In the genomic region with DNA sequence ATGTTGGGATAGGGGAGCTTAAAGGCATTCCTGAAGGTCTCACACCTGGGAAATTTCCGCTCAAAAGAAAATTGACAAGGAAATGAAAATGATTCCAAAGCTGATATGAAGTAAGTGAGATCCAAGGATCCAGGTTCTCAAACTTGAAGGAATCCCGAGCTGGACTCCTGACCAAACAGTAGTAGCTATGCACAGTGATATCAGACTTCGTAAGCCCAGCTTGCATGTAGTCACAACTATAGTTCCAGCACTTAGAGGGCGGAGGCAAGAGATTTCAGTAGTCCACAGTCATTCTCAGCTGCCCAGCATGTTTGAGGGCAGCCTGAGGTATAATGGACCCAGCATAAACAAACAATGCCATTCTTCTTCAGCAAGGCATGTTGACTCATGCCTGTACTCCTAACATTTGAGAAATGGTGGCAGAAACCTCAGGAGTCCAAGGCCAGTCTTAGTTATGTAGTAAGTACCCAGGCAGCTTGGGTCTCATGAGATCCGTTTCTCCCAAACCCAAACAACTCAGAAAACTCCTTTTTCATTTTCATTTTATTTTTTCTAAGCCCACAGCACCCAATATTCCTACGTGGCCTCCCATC, we compare ENCODE assay signal across 10 mouse cellular contexts. TPM values are rescaled to one million over a fixed set of nuclear protein-coding genes. Genes with fewer than 3 reads are reported as not detected.
DNase-seq lines count a peak whose midpoint lies in the region; ATAC-seq and TF ChIP-seq lines count a peak whose summit lies in the region.
"Had no signal": no experiment of that assay in that cellular context is flagged by ENCODE, and none has a peak within 500 bp of the region (broad histone marks: within the 10 kb centered on the region; RNA-seq: fewer than 3 reads in every experiment).

No protein-coding gene starts in this region.

- no peak for ATAC-seq in megakaryocyte, adult 5-6 weeks (ENCODE audit: poor library complexity, severe bottlenecking)
- ATAC-seq in forebrain, embryonic 14.5 days, result no peak
- ATAC-seq in liver, postnatal 0 days, result no peak

- peak; percentile 29 for DNase-seq in embryo, embryonic 10.5 days (ENCODE audit: low spot score)
- DNase-seq in forebrain, embryonic 14.5 days (ENCODE audit: low spot score), result no peak
- no peak for DNase-seq in liver, postnatal 0 days
- DNase-seq in right cerebral cortex, postnatal 14 days, result no peak
- no peak for DNase-seq in left cerebral cortex, postnatal 25 days (ENCODE audit: low spot score in 2 of 2)
- DNase-seq: heart, adult 18-20 months had no signal

- no peaks in the 10 kb centered on the region for H3K36me3 ChIP-seq in megakaryocyte, embryonic 14.5 days (replicated peaks; ENCODE audit: low read length)
- H3K36me3 ChIP-seq in forebrain, embryonic 14.5 days (ENCODE audit: control insufficient read depth, insufficient read depth, low read length), result no peaks in the 10 kb centered on the region
- no peaks in the 10 kb centered on the region for H3K36me3 ChIP-seq in liver, postnatal 0 days (replicated peaks; ENCODE audit: insufficient read depth, low read length)

- peaks cover 38% of the 10 kb centered on the region for H3K4me1 ChIP-seq in megakaryocyte, embryonic 14.5 days
- peaks cover 11% of the 10 kb centered on the region; the same call in 1 of the 2 replicates for H3K4me1 ChIP-seq in forebrain, embryonic 14.5 days (ENCODE audit: control insufficient read depth, insufficient read depth, low read length)
- H3K4me1 ChIP-seq in liver, postnatal 0 days (ENCODE audit: insufficient read depth), result peaks cover 16% of the 10 kb centered on the region

- H3K4me2 ChIP-seq in forebrain, embryonic 14.5 days (ENCODE audit: low read length), result peak overlapping the region; percentile 54; the same call in 1 of the 2 replicates
- peak overlapping the region; percentile 71 for H3K4me2 ChIP-seq in liver, postnatal 0 days (ENCODE audit: low read depth, low read length)

- TF ChIP-seq CTCF in liver, postnatal 0 days (IDR thresholded peaks at IDR 0.05; ENCODE audit: low read depth), result no peak

- H3K9me3 ChIP-seq in megakaryocyte, embryonic 14.5 days, result no peaks in the 10 kb centered on the region
- no peaks in the 10 kb centered on the region for H3K9me3 ChIP-seq in forebrain, embryonic 14.5 days (replicated peaks; ENCODE audit: control insufficient read depth, low read length)
- H3K9me3 ChIP-seq in liver, postnatal 0 days (ENCODE audit: low read length), result no peaks in the 10 kb centered on the region

- TF ChIP-seq EP300 in liver, postnatal 0 days (IDR thresholded peaks at IDR 0.05; ENCODE audit: low read depth), result no peak

- WGBS in forebrain, embryonic 14.5 days, result 90% methylated on average over 6 of the region's 6 CpGs
- WGBS in liver, postnatal 0 days (ENCODE audit: insufficient replicate concordance), result 76% methylated on average over 6 of the region's 6 CpGs

- H3K27ac ChIP-seq in forebrain, embryonic 14.5 days (ENCODE audit: low read depth, low read length), result no peak overlapping the region
- peak overlapping the region; percentile 99 for H3K27ac ChIP-seq in liver, postnatal 0 days (ENCODE audit: low read depth)

- H3K9ac ChIP-seq in forebrain, embryonic 14.5 days (ENCODE audit: low read length), result peak overlapping the region; percentile 60; the same call in 1 of the 2 replicates
- peak overlapping the region; percentile 82 for H3K9ac ChIP-seq in liver, postnatal 0 days (replicated peaks)

- intact Hi-C loops in left cerebral cortex, postnatal 25 days (cut with DNase I), result loop anchor here (5.0 to 10.0 kb wide), 6 partner anchors 95 to 1965 kb away; partner anchors contain the start of genes Hist1h2ag, Hist1h2ai, Hist1h2bj and Hist1h2bl

- H3K4me3 ChIP-seq in megakaryocyte, embryonic 14.5 days (replicated peaks), result peak overlapping the region; percentile 88
- no peak overlapping the region for H3K4me3 ChIP-seq in forebrain, embryonic 14.5 days (ENCODE audit: low read depth, low read length)
- H3K4me3 ChIP-seq in liver, postnatal 0 days (ENCODE audit: low read depth, low read length), result peak overlapping the region; percentile 60

- H3K27me3 ChIP-seq in megakaryocyte, embryonic 14.5 days (replicated peaks), result no peaks in the 10 kb centered on the region
- H3K27me3 ChIP-seq in forebrain, embryonic 14.5 days (replicated peaks; ENCODE audit: control insufficient read depth, insufficient read depth, low read length), result no peaks in the 10 kb centered on the region
- H3K27me3 ChIP-seq in liver, postnatal 0 days (ENCODE audit: insufficient read depth, low read length), result no peaks in the 10 kb centered on the region

RNA-seq across cellular contexts. Expression of gene Hist1h2ac, which starts 1.7 kb away (rescaled TPM):
- polyA plus RNA-seq in megakaryocyte, embryonic 14.5 days (2012; ENCODE audit: insufficient read depth, low replicate concordance), result 3.6 and 4.7 TPM in 2 replicates
- total RNA-seq in megakaryocyte, adult 5-6 weeks (2015), result 10.3 and 12.0 TPM in 2 replicates
- total RNA-seq in megakaryocyte, adult 5-6 weeks (2017), result 67.7 and 81.2 TPM in 2 replicates
- polyA plus RNA-seq in forebrain, embryonic 14.5 days (2014; fragmentation: Nextera tagmentation; extraction: Ambion mirVana), result 0.91 and 1.3 TPM in 2 replicates
- polyA plus RNA-seq in liver, postnatal 0 days (2015; fragmentation: Nextera tagmentation; extraction: Ambion mirVana), result 0.86 and 0.88 TPM in 2 replicates
- 1 to 10 TPM; 2.1 to 2.4 TPM for total RNA-seq in left cerebral cortex, postnatal 25 days (2021)

RNA-seq across cellular contexts. Expression of gene Hist1h2bc, which starts 1.9 kb away (rescaled TPM):
- 148 and 151 TPM in 2 replicates for polyA plus RNA-seq in megakaryocyte, embryonic 14.5 days (2012; ENCODE audit: insufficient read depth, low replicate concordance)
- total RNA-seq in megakaryocyte, adult 5-6 weeks (2015), result 40.3 and 42.6 TPM in 2 replicates
- 253 and 263 TPM in 2 replicates for total RNA-seq in megakaryocyte, adult 5-6 weeks (2017)
- 32.2 and 39.5 TPM in 2 replicates for polyA plus RNA-seq in forebrain, embryonic 14.5 days (2014; fragmentation: Nextera tagmentation; extraction: Ambion mirVana)
- 168 and 180 TPM in 2 replicates for polyA plus RNA-seq in liver, postnatal 0 days (2015; fragmentation: Nextera tagmentation; extraction: Ambion mirVana)
- 10 to 100 TPM; 32.7 to 35.0 TPM for total RNA-seq in left cerebral cortex, postnatal 25 days (2021)

RNA-seq across cellular contexts. Expression of gene Hist1h1t, which starts 13.5 kb away (rescaled TPM):
- not detected in 2 replicates for polyA plus RNA-seq in megakaryocyte, embryonic 14.5 days (2012; ENCODE audit: insufficient read depth, low replicate concordance)
- 0.94 TPM in 1 of 2 replicates, not detected in the other for total RNA-seq in megakaryocyte, adult 5-6 weeks (2015)
- 2.7 and 5.3 TPM in 2 replicates for total RNA-seq in megakaryocyte, adult 5-6 weeks (2017)
- polyA plus RNA-seq in forebrain, embryonic 14.5 days (2014; fragmentation: Nextera tagmentation; extraction: Ambion mirVana), result not detected in 2 replicates
- not detected in 2 replicates for polyA plus RNA-seq in liver, postnatal 0 days (2015; fragmentation: Nextera tagmentation; extraction: Ambion mirVana)
- total RNA-seq in left cerebral cortex, postnatal 25 days (2021), result not detected
- total RNA-seq: heart, adult 18-20 months; layer of hippocampus, postnatal 14 days had no signal
- polyA plus RNA-seq: macrophage had no signal

RNA-seq across cellular contexts. Expression of gene Hist1h4c, which starts 16.2 kb away (rescaled TPM):
- 4.0 and 19.8 TPM in 2 replicates for polyA plus RNA-seq in megakaryocyte, embryonic 14.5 days (2012; ENCODE audit: insufficient read depth, low replicate concordance)
- 60.8 and 62.1 TPM in 2 replicates for total RNA-seq in megakaryocyte, adult 5-6 weeks (2015)
- 282 and 359 TPM in 2 replicates for total RNA-seq in megakaryocyte, adult 5-6 weeks (2017)
- 2.9 and 6.5 TPM in 2 replicates for polyA plus RNA-seq in forebrain, embryonic 14.5 days (2014; fragmentation: Nextera tagmentation; extraction: Ambion mirVana)
- 6.2 and 6.5 TPM in 2 replicates for polyA plus RNA-seq in liver, postnatal 0 days (2015; fragmentation: Nextera tagmentation; extraction: Ambion mirVana)
- total RNA-seq in left cerebral cortex, postnatal 25 days (2021), result 100 to 1,000 TPM in 1 of 2 experiments, 10 to 100 TPM in 1; 94.8 to 129 TPM

RNA-seq across cellular contexts. Expression of gene Hfe, which starts 28.6 kb away (rescaled TPM):
- polyA plus RNA-seq in megakaryocyte, embryonic 14.5 days (2012; ENCODE audit: insufficient read depth, low replicate concordance), result 10.7 TPM in 1 of 2 replicates, not detected in the other
- total RNA-seq in megakaryocyte, adult 5-6 weeks (2015), result 12.3 and 17.1 TPM in 2 replicates
- 7.6 and 8.5 TPM in 2 replicates for total RNA-seq in megakaryocyte, adult 5-6 weeks (2017)
- polyA plus RNA-seq in forebrain, embryonic 14.5 days (2014; fragmentation: Nextera tagmentation; extraction: Ambion mirVana), result 3.5 and 4.7 TPM in 2 replicates
- 24.0 and 25.1 TPM in 2 replicates for polyA plus RNA-seq in liver, postnatal 0 days (2015; fragmentation: Nextera tagmentation; extraction: Ambion mirVana)
- total RNA-seq in left cerebral cortex, postnatal 25 days (2021), result 1 to 10 TPM; 3.1 to 3.7 TPM
